Mouse (Mus musculus) CH12F3 (cell line): ENCODE measurements around the gene Top2a.
"Not testable (repeated sequence)": the region's sequence is repeated elsewhere in the genome, so short reads cannot be mapped to it uniquely, and the experiment has no call there.

Experiments used
- in situ Hi-C: fragments of 300-500 bp; cut with MboI; formaldehyde crosslinking; loops from 2 replicates; pipeline ENCODE4 v1.14.3; 2020; ENCODE audit warnings: low sequenced_read_pairs

The Top2a gene

DNA sequence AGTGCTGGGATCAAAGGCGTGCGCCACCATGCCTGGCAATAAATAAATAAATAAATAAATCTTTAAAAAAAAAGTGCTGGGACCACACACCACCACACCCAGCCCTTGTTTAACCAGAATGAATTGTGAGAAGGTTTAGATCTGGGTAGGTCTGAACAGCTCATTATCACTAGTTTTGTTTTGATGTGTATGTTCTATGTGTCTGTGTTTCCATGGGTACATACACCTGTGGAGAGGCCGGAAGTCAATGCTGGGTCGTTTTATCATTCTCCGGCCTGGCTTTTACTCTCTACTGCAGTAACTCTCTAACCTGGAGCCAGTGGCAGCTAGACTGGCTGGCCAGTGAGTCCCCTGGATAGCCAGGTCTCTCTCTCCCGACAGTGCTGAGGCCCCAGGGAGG lies 33.1 kb downstream of the Top2a start:
- in situ Hi-C loops: no loop called here

DNA sequence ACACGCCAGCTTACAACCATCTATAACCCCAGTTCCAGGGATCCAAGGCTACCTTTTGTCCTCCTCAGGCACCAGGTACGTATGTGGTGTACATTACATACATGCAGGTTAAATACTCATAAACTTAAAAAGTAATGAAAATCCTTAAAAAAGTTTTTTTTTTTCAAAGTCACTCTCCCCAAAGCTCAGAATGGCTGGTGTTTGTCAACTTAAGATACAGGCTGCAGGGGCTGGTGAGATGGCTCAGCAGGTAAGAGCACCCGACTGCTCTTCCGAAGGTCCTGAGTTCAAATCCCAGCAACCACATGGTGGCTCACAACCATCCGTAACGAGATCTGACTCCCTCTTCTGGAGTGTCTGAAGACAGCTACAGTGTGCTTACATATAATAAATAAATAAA lies 35.7 kb downstream of the Top2a start:
- in situ Hi-C loops: not testable (repeated sequence)

DNA sequence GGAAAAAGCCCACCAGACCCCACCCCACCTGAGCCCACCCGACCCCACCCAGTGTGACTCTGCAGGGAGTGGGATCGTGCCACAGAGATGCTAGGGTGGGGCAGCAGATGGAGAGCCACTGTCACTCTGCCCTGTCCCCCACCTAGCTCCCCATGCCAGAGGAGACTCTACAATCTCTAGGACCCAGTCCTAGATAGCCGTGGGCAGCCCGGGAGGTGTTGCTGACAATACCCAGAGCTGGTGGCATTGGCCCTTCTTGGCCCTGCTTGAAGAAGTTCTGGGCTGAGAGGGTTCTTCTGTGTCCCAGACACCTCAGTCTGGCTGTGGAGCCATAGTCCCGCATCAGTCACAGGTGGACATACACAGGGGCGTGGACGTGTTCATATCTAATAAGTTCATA lies 38.4 kb downstream of the Top2a start:
- in situ Hi-C loops: no loop called here

- in situ Hi-C loops: no loop called here
Observed at GRCm38 (mm10) chr11:98983551-98983950, 40.4 kb downstream of the Top2a start.

- in situ Hi-C loops: no loop called here
Observed at GRCm38 (mm10) chr11:98982773-98983133, 41.2 kb downstream of the Top2a start, which contains the start of gene Gjd3. Gene Gjd3, minus strand, starts transcription at chr11:98983016.

DNA sequence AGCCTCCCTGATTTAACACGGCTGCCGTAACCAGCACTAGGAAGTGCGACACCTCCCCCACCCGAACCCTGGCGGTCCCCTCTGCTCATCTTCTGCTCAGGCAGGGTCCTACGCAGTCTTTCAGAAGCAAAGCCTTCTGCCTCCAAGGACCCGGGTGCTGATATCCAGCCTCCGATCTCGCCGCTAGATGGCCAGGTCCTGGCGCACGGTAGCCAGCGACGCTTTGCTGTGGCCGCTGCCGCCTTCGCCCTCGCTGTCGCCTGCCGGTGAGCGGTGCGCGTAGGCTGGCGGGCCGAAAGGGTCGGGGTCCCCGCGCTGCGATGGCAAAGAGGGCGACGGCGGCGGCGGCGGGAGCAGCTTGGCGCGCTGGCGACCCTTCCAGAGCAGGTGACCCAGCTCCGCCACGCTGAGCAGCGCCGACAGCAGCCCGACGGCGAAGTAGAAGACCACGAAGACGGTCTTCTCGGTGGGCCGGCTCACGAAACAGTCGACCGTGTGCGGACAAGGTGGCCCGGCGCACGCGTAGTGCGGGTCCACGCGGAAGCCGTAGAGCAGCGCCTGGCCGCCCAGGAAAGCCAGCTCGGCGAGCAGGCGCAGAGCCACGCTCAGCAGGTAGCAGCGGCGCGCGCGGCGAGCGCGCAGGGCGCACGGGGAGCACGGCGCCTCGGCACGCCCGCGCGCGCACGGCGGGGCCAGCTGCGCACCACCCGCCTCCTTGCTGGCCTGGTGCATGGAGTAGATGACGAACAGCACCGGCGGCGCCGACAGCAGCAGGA lies 41.8 kb downstream of the Top2a start:
- in situ Hi-C loops: no loop called here

DNA sequence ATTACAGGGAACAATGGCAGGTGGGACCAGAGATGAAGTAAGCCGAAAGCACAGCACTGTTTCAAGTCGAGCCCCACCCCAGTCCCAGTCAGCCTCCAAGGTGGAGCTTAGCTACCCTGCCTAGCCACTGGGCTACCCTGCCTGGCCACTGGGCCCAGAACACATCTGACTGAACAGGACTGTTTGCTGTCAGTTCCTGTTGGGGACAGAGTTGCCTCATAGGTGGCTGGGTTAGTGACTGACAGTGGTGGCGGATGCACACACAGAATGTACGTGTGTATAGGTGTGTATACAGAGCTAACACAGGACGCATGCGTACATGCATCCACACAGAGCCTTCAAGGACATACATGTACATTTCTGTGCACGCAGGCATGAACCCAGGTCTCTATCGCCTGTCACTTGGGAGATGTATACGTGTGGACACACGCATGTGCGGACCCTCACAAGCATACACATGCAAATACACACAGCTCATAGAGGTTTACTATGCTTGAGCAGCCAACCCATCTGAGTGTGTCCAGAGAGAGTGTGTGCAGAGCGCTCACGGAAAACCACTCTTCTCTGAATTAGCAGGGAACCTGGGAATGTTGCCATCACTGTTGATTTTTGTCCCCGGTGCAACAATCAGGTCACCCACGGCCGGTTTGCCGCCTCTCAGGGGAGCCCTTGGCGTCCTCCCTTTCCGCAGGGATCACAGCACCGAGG lies 42.5 kb downstream of the Top2a start:
- in situ Hi-C loops: no loop called here

DNA sequence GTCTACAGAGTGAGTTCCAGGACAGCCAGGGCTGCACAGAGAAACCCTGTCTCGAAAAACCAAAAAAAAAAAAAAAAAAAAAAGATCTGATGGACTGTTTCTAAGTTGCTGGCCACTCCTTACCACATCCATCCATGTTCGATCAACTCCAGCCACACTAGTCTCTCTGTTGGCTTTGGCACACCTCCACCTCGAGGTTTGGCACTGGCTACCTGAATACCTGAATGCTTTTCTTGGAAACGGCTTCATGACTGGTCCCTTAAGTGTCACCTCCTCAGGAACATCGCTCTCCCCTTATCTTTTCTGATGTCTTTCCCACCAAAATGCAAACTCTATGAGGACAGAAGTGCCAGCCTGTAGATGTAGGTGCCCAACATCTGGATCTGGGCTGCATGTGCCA lies 44.6 kb downstream of the Top2a start:
- in situ Hi-C loops: loop anchor here (10.0 kb wide), 1 partner anchor 65 kb away; no protein-coding TSS in a partner anchor

DNA sequence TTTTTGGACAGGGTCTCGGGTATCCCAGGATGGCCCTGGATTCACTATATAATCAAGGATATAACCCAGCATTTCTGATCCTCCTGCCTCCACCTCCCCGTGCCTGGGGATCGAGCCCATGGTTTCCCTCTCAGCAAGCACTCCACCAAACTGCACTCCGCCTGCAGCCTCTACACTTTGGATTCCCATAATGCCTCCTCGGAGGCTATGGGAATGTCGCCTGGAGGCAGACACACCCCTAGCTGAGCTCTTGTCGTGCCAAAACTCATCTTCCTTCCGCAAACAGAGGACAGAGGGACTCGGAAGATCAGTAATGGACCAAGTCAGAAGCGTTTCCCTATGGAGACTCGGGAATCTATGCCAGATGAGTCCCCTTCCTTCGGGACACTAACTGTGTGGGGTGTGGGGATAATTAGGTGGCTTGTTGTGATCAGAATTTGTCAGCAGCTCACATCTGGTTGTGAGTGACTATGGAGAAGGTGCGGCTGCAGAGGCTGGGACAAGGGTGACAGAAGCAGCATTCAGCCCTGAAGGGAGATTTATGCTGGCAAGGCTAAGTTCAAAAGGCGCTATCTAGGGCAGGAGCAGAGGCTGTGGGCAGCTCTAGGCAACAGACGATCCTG lies 45.4 kb downstream of the Top2a start:
- in situ Hi-C loops: loop anchor here (10.0 kb wide), 1 partner anchor 64 kb away; no protein-coding TSS in a partner anchor

DNA sequence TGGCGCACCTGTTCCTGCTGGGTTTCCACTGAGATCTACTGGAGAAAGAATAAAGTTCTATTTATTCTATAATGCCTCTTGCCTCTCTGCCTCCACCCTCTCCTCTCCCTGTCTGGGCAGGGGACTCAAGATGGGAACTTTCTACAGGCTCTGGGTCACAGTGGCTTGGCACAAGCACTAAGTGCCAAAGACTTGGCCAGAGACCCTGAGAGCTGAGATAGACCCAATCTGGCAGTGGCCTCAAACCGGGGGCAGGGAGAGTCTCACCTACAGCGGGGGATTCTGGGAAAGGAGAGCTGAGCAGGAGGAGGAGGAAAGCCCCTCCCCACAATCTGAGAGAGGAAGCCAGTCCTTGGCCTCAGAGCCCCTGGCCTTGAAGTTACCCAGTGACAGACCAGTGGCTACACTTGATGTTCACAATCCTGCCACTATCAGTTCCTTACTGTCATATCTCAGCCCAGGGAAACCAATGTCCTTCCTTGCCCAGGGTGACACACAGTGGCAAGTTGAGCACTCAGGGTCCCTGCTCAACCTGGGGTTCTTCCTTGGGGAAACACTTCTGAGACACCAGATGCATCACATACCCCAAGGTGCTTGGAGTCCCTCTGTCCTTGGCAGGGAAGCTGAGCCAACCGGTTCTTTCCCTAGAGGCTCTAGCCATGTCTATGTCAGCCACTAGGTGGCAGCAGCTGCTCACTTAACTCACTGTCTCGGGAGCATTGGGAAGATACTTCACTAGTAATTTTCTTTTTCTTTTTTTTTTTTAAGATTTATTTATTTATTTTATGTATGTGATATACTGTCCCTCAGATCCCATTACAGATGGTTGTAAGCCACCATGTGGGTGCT lies 48.9 kb downstream of the Top2a start:
- in situ Hi-C loops: loop anchor here (5.0 to 10.0 kb wide), 2 partner anchors 38 to 60 kb away; no protein-coding TSS in a partner anchor

- in situ Hi-C loops: loop anchor here (5.0 to 10.0 kb wide), 2 partner anchors 37 to 59 kb away; no protein-coding TSS in a partner anchor
Observed at GRCm38 (mm10) chr11:98974213-98974612, 49.8 kb downstream of the Top2a start.

GRCm38 (mm10) chr11:98973584-98973983 lies 50.4 kb downstream of the Top2a start:
- in situ Hi-C loops: loop anchor here (5.0 to 10.0 kb wide), 2 partner anchors 36 to 59 kb away; no protein-coding TSS in a partner anchor

GRCm38 (mm10) chr11:98972801-98973360 lies 51.1 kb downstream of the Top2a start:
- in situ Hi-C loops: loop anchor here (5.0 to 10.0 kb wide), 2 partner anchors 36 to 58 kb away; no protein-coding TSS in a partner anchor

DNA sequence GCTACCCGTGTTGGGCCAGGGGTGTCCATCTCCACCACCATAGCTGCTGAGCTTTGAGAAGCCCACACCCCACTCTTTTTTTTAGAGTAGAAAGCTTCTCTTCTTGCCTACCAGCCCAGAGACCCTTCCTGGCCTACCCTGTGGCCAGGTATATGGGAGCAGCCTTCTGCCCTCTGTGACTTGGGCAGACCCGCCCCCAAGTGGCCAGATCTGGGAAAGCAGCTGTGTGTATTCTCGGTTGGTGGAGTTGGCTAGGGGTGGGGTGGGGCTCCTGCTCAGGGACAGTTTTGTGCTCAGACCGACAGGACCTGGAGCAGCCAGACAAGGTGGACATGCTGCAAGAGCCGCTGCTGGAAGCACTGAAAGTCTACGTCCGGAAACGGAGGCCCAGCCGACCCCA lies 51.8 kb downstream of the Top2a start:
- in situ Hi-C loops: loop anchor here (5.0 to 10.0 kb wide), 2 partner anchors 35 to 57 kb away; no protein-coding TSS in a partner anchor

DNA sequence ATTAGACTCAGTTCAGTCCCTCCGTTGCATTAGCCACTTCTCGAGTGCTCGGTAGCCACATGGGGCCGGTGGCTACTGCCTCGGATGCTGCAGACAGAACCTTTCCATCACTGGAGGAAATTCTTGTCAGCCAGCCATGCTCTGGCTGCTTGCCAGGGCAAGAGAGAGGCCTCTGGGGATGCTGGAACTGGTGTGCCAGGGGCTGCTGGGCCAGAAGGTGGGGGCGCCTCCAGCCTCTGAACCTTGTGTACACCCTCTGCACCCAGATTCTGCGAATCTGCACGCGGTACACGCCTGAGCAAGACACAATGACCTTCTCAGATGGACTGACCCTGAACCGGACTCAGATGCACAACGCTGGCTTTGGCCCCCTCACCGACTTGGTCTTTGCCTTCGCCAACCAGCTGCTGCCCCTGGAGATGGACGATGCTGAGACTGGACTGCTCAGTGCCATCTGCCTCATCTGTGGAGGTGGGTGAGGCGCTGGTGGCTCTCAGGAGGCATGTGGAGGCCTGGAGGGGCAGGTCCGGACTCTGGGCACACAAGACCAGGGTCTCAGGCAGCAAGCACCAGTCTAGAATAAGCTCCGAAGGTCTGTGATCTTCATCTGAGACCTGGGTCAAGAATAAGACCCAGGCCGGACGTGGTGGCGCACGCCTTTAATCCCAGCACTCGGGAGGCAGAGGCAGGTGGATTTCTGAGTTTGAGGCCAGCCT lies 52.5 kb downstream of the Top2a start:
- in situ Hi-C loops: loop anchor here (5.0 to 10.0 kb wide), 2 partner anchors 34 to 57 kb away; no protein-coding TSS in a partner anchor

DNA sequence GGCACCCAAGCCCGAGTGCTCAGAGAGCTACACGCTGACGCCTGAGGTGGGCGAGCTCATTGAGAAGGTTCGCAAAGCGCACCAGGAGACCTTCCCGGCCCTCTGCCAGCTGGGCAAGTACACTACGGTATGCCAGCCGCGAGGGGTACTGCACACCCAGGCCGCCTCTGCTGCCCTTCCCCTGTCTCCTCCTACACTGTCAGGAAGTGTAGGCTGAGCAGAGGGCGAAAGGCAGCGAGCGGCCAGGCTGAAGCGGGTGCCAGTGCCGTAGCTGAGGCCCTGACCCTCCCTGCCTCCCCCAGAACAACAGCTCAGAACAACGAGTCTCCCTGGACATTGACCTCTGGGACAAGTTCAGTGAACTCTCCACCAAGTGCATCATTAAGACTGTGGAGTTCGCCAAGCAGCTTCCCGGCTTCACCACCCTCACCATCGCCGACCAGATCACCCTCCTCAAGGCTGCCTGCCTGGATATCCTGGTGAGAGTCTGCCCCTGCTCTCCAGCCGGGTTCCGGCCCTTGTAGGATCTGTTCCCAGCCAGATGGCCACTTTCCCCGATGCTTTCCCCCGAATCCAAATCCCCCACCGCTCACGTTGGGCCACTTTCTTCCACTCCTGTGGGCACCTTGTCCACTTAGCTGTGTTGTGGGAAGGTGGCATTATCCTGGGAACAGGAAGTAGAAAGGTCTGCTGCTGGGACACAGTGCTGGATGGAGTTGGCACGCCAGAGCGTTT lies 53.6 kb downstream of the Top2a start:
- in situ Hi-C loops: loop anchor here (5.0 to 10.0 kb wide), 2 partner anchors 33 to 56 kb away; no protein-coding TSS in a partner anchor

DNA sequence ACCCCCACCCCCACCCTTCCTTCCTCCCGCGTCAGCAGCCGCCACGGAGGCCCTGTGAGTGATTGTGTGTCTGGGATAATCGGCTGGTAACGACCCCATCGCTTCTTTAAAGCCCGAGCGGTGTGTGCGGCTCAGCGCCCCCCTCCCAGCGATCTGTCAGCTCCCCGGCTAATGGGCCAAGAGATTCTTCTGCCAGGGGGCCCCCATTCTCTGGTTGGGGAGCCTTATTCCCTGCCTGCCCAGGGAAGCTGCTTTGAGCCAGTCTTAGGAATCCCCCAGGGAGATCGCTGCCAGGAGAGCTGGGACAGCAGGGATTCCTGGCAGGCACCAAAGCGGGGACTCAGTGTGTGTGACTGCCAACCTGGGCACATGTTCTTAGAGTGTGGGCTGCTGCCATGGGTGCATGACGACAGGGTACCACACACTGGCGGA lies 54.5 kb downstream of the Top2a start:
- in situ Hi-C loops: no loop called here

DNA sequence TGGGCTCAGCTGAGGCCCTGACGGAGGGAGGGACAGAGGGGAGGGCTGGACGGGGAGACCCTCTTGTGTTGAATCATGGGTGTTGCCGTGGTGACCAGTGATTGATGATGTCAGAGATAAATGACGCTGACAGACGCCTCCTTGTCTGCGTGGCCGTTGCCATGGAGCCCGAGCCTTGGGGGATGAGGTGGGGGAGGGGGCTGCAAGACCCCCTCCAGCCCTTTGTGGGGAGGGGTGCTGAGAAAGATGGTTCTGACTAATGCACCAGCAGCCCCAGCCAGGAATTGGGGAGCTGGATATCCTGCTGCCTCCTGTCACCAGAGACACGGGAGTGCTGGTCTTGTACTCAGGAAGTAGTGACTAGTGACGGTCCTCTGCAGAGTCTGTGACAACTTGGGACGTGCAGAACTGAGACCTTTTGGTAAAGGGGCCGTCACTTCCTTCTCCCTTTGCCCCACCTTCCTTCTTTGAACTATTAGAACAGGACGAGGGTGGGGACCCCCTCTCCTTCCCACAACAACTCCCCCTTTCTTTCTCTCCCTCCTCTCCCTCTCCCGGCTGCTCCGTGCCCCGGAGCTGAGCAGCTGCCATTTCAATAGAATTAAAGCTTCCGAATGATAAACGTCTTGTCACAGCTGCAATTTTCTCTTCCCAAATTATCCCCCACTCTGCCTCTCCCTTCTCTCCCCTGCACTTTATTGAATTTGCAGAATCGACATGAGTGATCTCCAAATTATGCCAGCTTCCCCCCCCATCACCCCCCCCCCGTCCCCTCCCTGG lies 55.1 kb downstream of the Top2a start:
- in situ Hi-C loops: no loop called here
